Mouse (Mus musculus) left cerebral cortex, postnatal 36 days (tissue): ENCODE results near the gene BC049352. TPM values are rescaled to one million over a fixed set of nuclear protein-coding genes. Genes with fewer than 3 reads are reported as not detected.

Source experiments
- DNase-seq, 2 experiments: peaks; one replicate each; pipeline ENCODE4 v3.0.0; 2021 to 2022; ENCODE audit warnings: low spot score in 2 of 2, mixed read lengths in 1 of 2
- intact Hi-C: fragments of 180-260 bp; cut with DNase I; formaldehyde crosslinking; loops from one replicate; pipeline ENCODE4 v1.15.1; 2025
- microRNA-seq: library from miRNA; unstranded; fragments of <30 nt; microRNA quantifications from one replicate; pipeline ENCODE4 v1.2.0, GENCODE M21; 2022
- total RNA-seq, 2 experiments: library from RNA; stranded (reverse); gene quantifications; 2 replicates each; pipeline ENCODE4 v1.2.3; 2021

BC049352 gene
- total RNA-seq, 2 experiments from 2014 or later = 1.0 to 1.2 TPM

GRCm38 (mm10) chr9:45274635-45275034 is 92.8 kb downstream of the BC049352 start:
- no peak for DNase-seq
- intact Hi-C loops = no loop called here

- DNase-seq = no peak
- intact Hi-C loops = no loop called here
These were observed 98.3 kb downstream of the BC049352 start for GRCm38 (mm10) chr9:45280059-45280458.

GRCm38 (mm10) chr9:45280891-45281290 is 99.1 kb downstream of the BC049352 start:
- no peak for DNase-seq
- intact Hi-C loops = no loop called here

- intact Hi-C loops = no loop called here
- DNase-seq = no peak
These were observed 100.7 kb downstream of the BC049352 start for GRCm38 (mm10) chr9:45282466-45282865.

GRCm38 (mm10) chr9:45291481-45292168 is 109.8 kb downstream of the BC049352 start:
- no peak for DNase-seq
- intact Hi-C loops = no loop called here

GRCm38 (mm10) chr9:45294210-45295011 is 112.6 kb downstream of the BC049352 start:
- DNase-seq = no peak
- intact Hi-C loops = loop anchor here (5.0 kb wide), 1 partner anchor 72 kb away; no protein-coding TSS in a partner anchor

- intact Hi-C loops = loop anchor here (1.0 to 5.0 kb wide), 4 partner anchors 48 to 109 kb away; no protein-coding TSS in a partner anchor
- DNase-seq = no peak
These were observed 117.6 kb downstream of the BC049352 start for GRCm38 (mm10) chr9:45299231-45300006.

Small RNA genes within 50 kb of the gene (microRNA-seq; reads per million reads assigned to microRNA genes)
- not detected for gene Mir7086

Other genes with a start within 250 kb of the BC049352 start
- 10 to 100 TPM; 60.9 to 78.5 TPM for gene Ube4a, start 216.4 kb upstream of the BC049352 start, total RNA-seq
- gene Cd3g, start 201.6 kb upstream of the BC049352 start, total RNA-seq = not detected
- not detected for gene Cd3d, start 200.2 kb upstream of the BC049352 start, total RNA-seq
- gene Cd3e, start 172.4 kb upstream of the BC049352 start, total RNA-seq = not detected
- gene Mpzl2, start 142.2 kb upstream of the BC049352 start, total RNA-seq = 1 to 10 TPM in 1 of 2 experiments, under 1 TPM in 1; 0.84 to 1.4 TPM
- gene Mpzl3, start 126.8 kb upstream of the BC049352 start, total RNA-seq = 1 to 10 TPM; 4.3 to 4.6 TPM
- under 1 TPM; 0.62 to 0.63 TPM for gene Jaml, start 102.8 kb upstream of the BC049352 start, total RNA-seq
- 100 to 1,000 TPM; 251 to 273 TPM for gene Scn2b, start 64.2 kb upstream of the BC049352 start, total RNA-seq
- 10 to 100 TPM; 68.8 to 73.4 TPM for gene Scn4b, start 43.6 kb upstream of the BC049352 start, total RNA-seq
- gene Tmprss4, start 22.1 kb downstream of the BC049352 start, total RNA-seq = under 1 TPM; 0.18 to 0.20 TPM
- 1 to 10 TPM; 2.9 to 3.9 TPM for gene Il10ra, start 87.1 kb downstream of the BC049352 start, total RNA-seq
- gene Tmprss13, start 137.1 kb downstream of the BC049352 start, total RNA-seq = not detected
- gene Fxyd6, start 188.2 kb downstream of the BC049352 start, total RNA-seq = 100 to 1,000 TPM; 110 to 129 TPM
- gene Fxyd2, start 217.7 kb downstream of the BC049352 start, total RNA-seq = 1 to 10 TPM; 5.7 to 5.8 TPM
- 10 to 100 TPM; 42.5 to 64.6 TPM for gene Dscaml1, start 244.6 kb downstream of the BC049352 start, total RNA-seq